In the genomic region with DNA sequence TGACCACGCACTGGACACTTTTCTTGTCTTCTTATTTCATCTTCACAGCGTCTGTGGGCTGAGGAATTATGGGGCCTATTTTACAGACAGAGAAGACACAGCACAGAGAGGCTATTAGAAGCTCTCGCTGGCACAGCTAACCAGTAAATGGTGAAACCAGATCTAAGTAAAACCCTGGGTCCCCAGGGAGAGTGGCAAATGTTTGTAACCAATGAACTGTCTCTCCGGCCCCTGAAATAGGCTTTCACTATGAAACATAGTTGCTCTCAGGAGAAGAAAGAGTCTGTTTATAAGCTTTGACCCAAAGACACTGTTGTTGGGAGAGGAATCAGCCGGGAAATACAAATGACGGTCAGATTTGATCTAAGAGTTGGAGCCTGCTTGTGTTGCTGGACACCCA, we compare ENCODE assay signal across 26 mouse cellular contexts.
"Had no signal": no experiment of that assay in that cellular context is flagged by ENCODE, and none has a peak within 500 bp of the region (broad histone marks: within the 10 kb centered on the region; RNA-seq: fewer than 3 reads in every experiment).

No protein-coding gene starts in this region.

- H3K36me3 ChIP-seq: heart, embryonic 13.5 days; heart, embryonic 15.5 days; hindbrain, embryonic 13.5 days; hindbrain, embryonic 15.5 days; kidney, embryonic 15.5 days; limb, embryonic 10.5 days; limb, embryonic 12.5 days had no signal

- ATAC-seq: hindbrain, postnatal 0 days; intestine, embryonic 16.5 days had no signal

- H3K4me3 ChIP-seq: heart, adult 2 months; heart, embryonic 13.5 days; heart, embryonic 15.5 days; hindbrain, embryonic 13.5 days; hindbrain, embryonic 15.5 days; kidney, embryonic 15.5 days; left cerebral cortex, adult 2 months; limb, embryonic 10.5 days; limb, embryonic 12.5 days had no signal

- H3K9me3 ChIP-seq: heart, embryonic 13.5 days; heart, embryonic 15.5 days; hindbrain, embryonic 13.5 days; hindbrain, embryonic 15.5 days; kidney, embryonic 15.5 days; limb, embryonic 10.5 days; limb, embryonic 12.5 days had no signal

- H3K4me1 ChIP-seq: heart, embryonic 13.5 days; heart, embryonic 15.5 days had no signal

- H3K27me3 ChIP-seq: hindbrain, embryonic 13.5 days; hindbrain, embryonic 15.5 days; kidney, embryonic 15.5 days had no signal

- H3K9ac ChIP-seq: heart, embryonic 13.5 days; heart, embryonic 15.5 days; hindbrain, embryonic 13.5 days; hindbrain, embryonic 15.5 days; kidney, embryonic 15.5 days; limb, embryonic 12.5 days had no signal

- H3K4me2 ChIP-seq: heart, embryonic 11.5 days; heart, embryonic 13.5 days; heart, embryonic 15.5 days; hindbrain, embryonic 13.5 days; hindbrain, embryonic 15.5 days; kidney, embryonic 15.5 days; limb, embryonic 12.5 days; liver, embryonic 11.5 days had no signal

- DNase-seq: gastrocnemius, postnatal 14 days; gastrocnemius, postnatal 36 days; heart, adult 11 months; heart, adult 2 months; heart, postnatal 14 days; heart, postnatal 36 days; kidney, adult 11 months; kidney, adult 2 months; kidney, adult 9 months; kidney, postnatal 14 days; kidney, postnatal 36 days; layer of hippocampus, adult 9-11 months; liver had no signal

- H3K27ac ChIP-seq: heart, adult 2 months; heart, embryonic 13.5 days; heart, embryonic 15.5 days; hindbrain, embryonic 13.5 days; hindbrain, embryonic 15.5 days; hindbrain, postnatal 0 days; kidney, embryonic 15.5 days; kidney, postnatal 0 days; left cerebral cortex, adult 2 months; limb, embryonic 10.5 days; limb, embryonic 12.5 days had no signal
